Mouse (Mus musculus) hindbrain, embryonic 10.5 days (tissue): ENCODE measurements at regions not wholly inside any gene's neighbourhood (a gene's known extent, or its start where the extent isn't known, plus 50 kb on each side); places are given as distances from the start of the nearest gene placed in this dataset.

Source experiments
- DNase-seq: peaks from one replicate; pipeline ENCODE4 v3.0.0-alpha.2; 2017; ENCODE audit warnings: low spot score
- H3K27ac ChIP-seq: fragments of 300-500 bp; sonication (generic); 2 replicates; pipeline ENCODE4 v1.5.1; 2016; ENCODE audit warnings: mild to moderate bottlenecking, moderate library complexity
- H3K27me3 ChIP-seq: fragments of 300-500 bp; sonication (generic); 2 replicates; pipeline ENCODE4 v1.6.1; 2016; ENCODE audit warnings: mild to moderate bottlenecking; ENCODE audit not compliant: poor library complexity, insufficient read depth, severe bottlenecking
- H3K36me3 ChIP-seq: fragments of 300-500 bp; sonication (generic); 2 replicates; pipeline ENCODE4 v1.6.1; 2016; ENCODE audit warnings: mild to moderate bottlenecking, moderate library complexity
- H3K4me1 ChIP-seq: fragments of 300-500 bp; sonication (generic); replicated peaks from 2 replicates; pipeline ENCODE4 v1.6.1; 2016; ENCODE audit warnings: mild to moderate bottlenecking
- H3K4me3 ChIP-seq: fragments of 300-500 bp; sonication (generic); 2 replicates; pipeline ENCODE4 v1.5.1; 2016; ENCODE audit warnings: mild to moderate bottlenecking, moderate library complexity
- H3K9me3 ChIP-seq: fragments of 300-500 bp; sonication (generic); 2 replicates; pipeline ENCODE4 v1.6.1; 2016; ENCODE audit warnings: mild to moderate bottlenecking, moderate library complexity
- WGBS: fragments of 180-500 bp; shearing (Covaris S2); methylation state at CpG from one replicate; pipeline ENCODE4 v1.1.7; 2016; 5-methylcytosine and 5-hydroxymethylcytosine counted together

GRCm38 (mm10) chr1:18975500-18975899 is 127.3 kb upstream of the Tfap2d start:
- no peaks in the 10 kb centered on the region for H3K36me3 ChIP-seq
- no peak overlapping the region for H3K27ac ChIP-seq
- 83% methylated on average over 2 of the region's 2 CpGs for WGBS
- no peak overlapping the region for H3K4me3 ChIP-seq
- no peaks in the 10 kb centered on the region for H3K9me3 ChIP-seq
- no peaks in the 10 kb centered on the region for H3K27me3 ChIP-seq
- H3K4me1 ChIP-seq = no peaks in the 10 kb centered on the region
- DNase-seq = no peak

GRCm38 (mm10) chr1:18976705-18977309 is 126.0 kb upstream of the Tfap2d start:
- no peaks in the 10 kb centered on the region for H3K9me3 ChIP-seq
- WGBS = 48% methylated on average over 10 of the region's 10 CpGs
- no peak for DNase-seq

GRCm38 (mm10) chr1:18979141-18979540 is 123.7 kb upstream of the Tfap2d start:
- Histone ChIP-seq H3K27ac (no peak overlapping the region), H3K9me3 (no peaks in the 10 kb centered on the region), H3K27me3 (no peaks in the 10 kb centered on the region), H3K4me3 (no peak overlapping the region), H3K4me1 (no peaks in the 10 kb centered on the region), H3K36me3 (no peaks in the 10 kb centered on the region)
- DNase-seq = no peak
- WGBS = 87% methylated on average over 2 of the region's 2 CpGs

More at GRCm38 (mm10) chr1:18976705-18977309, 126.0 kb upstream of the Tfap2d start:
- Histone ChIP-seq H3K36me3 (no peaks in the 10 kb centered on the region), H3K27me3 (no peaks in the 10 kb centered on the region), H3K4me1 (no peaks in the 10 kb centered on the region), H3K4me3 (no peak overlapping the region), H3K27ac (no peak overlapping the region)

GRCm38 (mm10) chr1:19016778-19017177 is 86.0 kb upstream of the Tfap2d start:
- DNase-seq = no peak
- Histone ChIP-seq H3K27ac (no peak overlapping the region), H3K36me3 (no peaks in the 10 kb centered on the region), H3K4me3 (no peak overlapping the region), H3K4me1 (no peaks in the 10 kb centered on the region), H3K27me3 (no peaks in the 10 kb centered on the region), H3K9me3 (no peaks in the 10 kb centered on the region)
- WGBS = 86% methylated on average over 1 of the region's 1 CpGs
